Mouse (Mus musculus): ENCODE measurements around the gene Arrdc4.

DNA sequence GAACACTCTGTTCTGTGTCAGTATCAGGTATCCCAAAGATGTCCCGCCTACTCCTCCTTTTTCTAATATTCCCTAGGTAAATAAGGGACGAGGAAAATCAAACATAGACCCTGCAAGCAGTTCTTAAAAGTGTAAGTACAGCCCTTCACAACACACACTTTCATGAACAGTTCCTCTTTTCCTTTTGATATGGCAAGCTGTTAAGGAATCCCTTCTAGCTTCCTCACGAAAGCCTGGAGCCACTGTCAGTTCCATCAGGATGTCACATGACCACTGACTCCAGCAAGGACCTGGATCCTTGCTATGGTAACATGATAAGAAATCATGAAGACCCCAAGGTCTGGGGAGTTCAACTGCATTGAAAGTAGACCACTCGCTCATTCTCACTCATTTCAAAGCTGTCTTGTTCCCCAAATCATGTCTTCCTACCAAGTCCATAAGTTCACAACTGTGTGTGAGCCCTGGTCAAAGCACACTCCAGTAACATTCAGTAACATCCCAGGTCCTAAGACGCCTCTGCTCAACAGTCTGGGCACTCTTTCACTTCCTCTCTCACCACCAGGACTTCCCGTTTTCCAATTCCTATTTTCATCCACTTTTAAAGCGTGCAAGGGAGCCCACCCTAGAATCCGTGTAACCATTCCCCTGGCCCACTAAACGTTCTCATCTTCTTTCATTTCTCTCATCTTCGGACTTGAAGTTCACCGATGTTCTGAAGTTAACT, 10.2 kb downstream of the Arrdc4 start:
- no peak for TF ChIP-seq CTCF (IDR thresholded peaks at IDR 0.05; ENCODE audit: low read depth)
- TF ChIP-seq EP300 (IDR thresholded peaks at IDR 0.05; ENCODE audit: low read depth), result no peak
